Mouse (Mus musculus): ENCODE measurements at regions not wholly inside any gene's neighbourhood (a gene's known extent, or its start where the extent isn't known, plus 50 kb on each side); places are given as distances from the start of the nearest gene placed in this dataset.

DNA sequence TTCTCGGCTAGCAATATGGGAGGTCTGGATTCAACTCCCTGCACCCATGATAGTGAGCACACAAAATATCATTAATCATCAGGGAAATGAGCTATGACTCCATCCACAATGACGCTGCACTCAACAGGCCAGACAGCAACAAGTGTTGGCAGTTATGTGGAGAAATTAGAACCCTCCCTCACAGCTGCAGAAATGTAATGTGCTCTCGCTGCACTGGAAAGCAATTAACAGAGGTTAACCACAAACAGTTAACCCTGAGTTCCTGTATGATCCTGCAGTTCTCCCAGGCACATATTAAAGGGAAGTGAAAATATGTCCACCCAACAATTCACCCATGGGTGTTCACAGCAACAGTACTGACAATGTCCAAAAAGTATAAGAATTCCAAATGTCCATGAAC lies 54.0 kb upstream of the Jade2 start:
- no peak for DNase-seq (ENCODE audit: low spot score)

GRCm38 (mm10) chr11:51915656-51916032 lies 51.8 kb upstream of the Cdkn2aipnl start:
- no peak for DNase-seq (ENCODE audit: low spot score)

GRCm38 (mm10) chr11:51916033-51916929 lies 51.2 kb upstream of the Cdkn2aipnl start:
- DNase-seq (ENCODE audit: low spot score), result peak; percentile 35
